Mouse (Mus musculus) lung, adult 10 weeks (tissue): Measurements from ENCODE around the gene Rxfp2. TPM values are rescaled to one million over a fixed set of nuclear protein-coding genes. Genes with fewer than 3 reads are reported as not detected.

ENCODE experiments used
- polyA plus RNA-seq: library from polyadenylated mRNA; stranded (reverse); fragments of 350-450 nt; fragmentation: Illumina TruSeq; extraction: RNeasy Lipid Tissue Mini Kit (QIAGEN cat#74804); gene quantifications from one replicate; pipeline ENCODE4 v1.2.3, GENCODE M21; 2014; ENCODE audit warnings: low read depth, low replicate concordance; ENCODE audit not compliant: insufficient read depth

Gene Rxfp2
- polyA plus RNA-seq: 0.30 TPM

GRCm38 (mm10) chr5:150018656-150019055, at the start of gene Rxfp2:
Rxfp2 (plus strand) TSS chr5:150018675.

DNA sequence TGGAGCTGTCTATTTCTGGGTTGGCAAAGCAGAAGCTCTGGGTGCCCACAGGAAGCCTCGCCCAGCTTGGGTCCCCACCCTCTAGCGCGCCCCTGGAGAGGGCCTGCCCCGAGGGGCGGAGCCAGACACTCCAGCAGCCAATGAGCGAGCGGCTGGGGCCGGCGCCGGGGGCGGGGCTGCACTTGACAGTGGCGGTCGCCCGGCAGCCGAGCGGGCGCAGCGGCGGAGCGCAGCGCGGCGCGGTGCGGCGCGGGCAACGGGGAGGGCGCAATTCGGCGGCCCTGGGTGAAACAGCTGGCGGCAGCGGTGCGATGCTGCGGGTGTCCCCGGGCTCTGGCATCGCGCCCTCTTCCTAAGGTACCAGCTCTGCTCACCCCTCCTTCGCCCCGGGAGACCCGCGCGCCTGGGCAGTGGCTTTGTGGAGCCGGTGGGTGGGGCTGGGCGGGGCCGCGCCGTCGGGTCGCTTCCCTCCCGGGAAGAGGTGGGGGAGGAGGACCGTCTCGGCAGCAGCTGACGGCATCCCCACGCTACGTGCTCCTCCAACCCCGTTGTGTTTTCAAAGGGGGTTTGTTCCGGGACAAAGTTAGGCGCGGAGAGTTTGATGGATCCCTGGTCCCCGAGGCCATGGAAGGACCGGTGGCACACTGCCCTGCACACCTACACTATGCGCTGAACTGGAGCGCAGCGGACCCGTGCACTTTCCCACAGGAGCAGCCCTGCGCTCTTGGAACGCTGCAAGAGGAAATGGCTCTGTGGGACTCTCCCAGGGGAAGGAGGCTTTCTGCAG, 100.2 kb downstream of the Rxfp2 start, which contains the start of gene Fry:
Gene Fry (plus strand): TSS at position 191 of the 787 bp plus-strand sequence.

Other genes starting within 250 kb of the Rxfp2 start
- 16.9 TPM for gene Fry, start 100.0 kb downstream of the Rxfp2 start, polyA plus RNA-seq